Mouse (Mus musculus) kidney, adult 9 months (tissue): Measurements from ENCODE around the gene Morn4.

Experiments
- DNase-seq: peaks from one replicate; pipeline ENCODE4 v3.0.0; 2022

Gene Morn4

DNA sequence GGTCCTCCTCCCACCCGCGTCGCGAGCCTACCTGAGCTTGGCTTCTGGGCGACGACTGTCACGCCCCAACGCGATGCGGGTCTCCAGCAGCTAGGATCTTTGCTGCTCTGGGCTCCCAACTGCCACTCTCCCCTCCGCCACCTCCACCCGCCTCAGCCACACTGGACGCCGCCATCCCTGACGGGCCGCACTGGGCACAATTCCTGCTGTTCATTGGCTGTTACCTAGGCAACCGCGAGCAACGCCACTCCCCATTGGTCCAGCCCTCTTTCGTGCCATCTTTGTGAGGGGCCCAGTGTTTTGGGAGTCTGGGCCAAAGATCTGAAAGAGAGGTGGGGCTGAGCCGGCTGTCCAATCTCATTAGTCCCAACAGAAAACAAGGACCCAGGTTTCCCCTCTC is at the start of gene Morn4:
TSS of gene Morn4 (minus strand) at position 192 of the 400 bp plus-strand sequence.
- peak; percentile 93 for DNase-seq

DNA sequence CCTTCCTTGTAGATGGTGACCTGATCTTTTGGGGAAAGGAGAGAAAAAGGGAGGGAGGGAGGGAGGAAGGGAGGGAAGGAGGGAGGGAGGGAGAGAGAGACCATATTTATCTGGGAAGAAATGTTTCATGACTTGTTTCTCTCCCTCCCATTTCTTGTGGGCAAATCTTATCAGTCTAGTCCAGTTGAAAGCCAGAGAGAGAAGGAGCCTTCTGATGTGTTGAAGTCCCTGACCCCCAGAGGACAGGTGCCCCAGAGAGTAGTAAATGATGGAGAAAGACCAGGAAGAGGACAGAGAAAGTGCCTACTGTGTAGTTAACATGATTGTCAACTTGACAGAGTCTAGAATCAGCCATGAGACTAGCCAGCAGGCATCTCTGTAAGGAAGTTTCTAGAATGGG is 48.9 kb upstream of the Morn4 start:
- DNase-seq: no peak

- no peak for DNase-seq
These were observed 44.9 kb upstream of the Morn4 start for GRCm38 (mm10) chr19:42131101-42131500.

DNA sequence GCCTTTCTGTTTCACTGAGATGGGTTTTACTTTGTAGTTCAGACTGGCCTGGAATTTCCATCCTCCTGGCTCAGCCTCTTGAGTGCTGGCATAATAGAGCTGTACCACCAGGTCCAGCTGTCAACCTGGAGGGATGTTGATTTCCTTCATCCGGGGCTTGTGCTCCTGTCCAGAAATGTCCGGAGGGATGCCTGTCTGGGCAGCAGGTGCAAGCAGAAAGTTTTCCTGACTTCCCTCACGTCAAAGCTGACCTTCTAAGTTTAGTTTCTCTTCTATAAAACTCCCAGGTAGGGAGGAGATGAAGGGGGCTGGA is 44.1 kb upstream of the Morn4 start:
- DNase-seq: no peak

DNA sequence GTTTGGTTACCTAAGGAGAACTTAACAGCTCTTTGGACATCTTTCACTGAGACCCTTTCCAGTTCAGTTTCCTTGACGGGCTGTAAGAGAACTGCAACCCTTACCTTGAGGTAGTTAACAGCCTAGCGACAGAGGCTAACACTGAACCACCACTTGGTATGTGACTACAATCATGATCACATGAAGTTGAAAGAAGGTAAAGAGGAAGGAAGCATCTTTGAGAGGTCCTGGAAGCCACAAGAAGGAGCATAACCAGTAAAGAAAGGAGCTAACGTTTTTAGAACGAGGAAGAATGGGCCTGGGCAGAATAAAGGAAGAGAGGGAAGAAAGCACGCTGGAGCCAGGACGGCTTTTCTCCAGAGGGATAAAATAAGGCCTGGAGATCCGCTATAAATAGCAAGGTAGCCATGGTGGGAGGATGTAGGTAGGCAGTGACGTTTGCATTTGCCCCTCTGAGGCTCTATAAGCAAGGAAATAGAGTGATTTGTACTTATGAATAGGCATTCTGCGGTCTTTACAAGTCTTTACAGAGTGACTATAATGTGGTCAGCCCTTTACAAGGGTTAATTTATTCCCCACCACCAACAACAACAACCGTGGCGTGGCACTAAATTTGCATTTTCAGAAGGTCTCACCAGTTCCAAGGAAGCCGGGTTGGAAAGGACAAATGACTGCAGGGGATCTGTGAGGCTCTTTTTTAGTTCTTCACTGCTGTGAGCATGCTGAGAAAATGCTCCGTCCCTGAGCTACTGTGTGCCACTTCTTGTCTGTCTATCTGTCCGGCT is 43.5 kb upstream of the Morn4 start:
- DNase-seq: no peak

GRCm38 (mm10) chr19:42128787-42129508 is 42.8 kb upstream of the Morn4 start, which contains the start of gene Avpi1:
TSS of gene Avpi1 (minus strand) at chr19:42129059.
- DNase-seq: peak; percentile 100

- DNase-seq: peak; percentile 34
These were observed 42.0 kb upstream of the Morn4 start for GRCm38 (mm10) chr19:42128052-42128740.

GRCm38 (mm10) chr19:42127024-42127423 is 40.9 kb upstream of the Morn4 start:
- no peak for DNase-seq

DNA sequence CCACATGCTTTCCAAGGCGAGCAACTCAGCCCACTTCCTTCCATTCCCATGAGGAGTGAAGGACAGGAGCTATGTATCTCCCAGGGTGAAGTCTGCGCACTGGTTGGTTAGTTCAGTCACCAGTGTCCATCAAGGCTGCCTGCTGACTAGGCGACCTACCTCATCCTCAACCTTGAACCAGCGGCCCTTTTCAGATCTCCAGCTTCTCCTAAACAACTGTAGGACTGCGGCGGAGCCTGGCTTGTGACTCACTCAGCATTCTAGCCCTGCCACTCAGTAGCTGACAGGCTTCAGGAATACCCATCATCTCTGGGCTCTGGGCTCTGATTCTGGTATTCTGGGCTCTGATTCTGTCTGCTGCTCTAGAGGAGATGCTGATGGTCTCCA is 40.1 kb upstream of the Morn4 start:
- no peak for DNase-seq

DNA sequence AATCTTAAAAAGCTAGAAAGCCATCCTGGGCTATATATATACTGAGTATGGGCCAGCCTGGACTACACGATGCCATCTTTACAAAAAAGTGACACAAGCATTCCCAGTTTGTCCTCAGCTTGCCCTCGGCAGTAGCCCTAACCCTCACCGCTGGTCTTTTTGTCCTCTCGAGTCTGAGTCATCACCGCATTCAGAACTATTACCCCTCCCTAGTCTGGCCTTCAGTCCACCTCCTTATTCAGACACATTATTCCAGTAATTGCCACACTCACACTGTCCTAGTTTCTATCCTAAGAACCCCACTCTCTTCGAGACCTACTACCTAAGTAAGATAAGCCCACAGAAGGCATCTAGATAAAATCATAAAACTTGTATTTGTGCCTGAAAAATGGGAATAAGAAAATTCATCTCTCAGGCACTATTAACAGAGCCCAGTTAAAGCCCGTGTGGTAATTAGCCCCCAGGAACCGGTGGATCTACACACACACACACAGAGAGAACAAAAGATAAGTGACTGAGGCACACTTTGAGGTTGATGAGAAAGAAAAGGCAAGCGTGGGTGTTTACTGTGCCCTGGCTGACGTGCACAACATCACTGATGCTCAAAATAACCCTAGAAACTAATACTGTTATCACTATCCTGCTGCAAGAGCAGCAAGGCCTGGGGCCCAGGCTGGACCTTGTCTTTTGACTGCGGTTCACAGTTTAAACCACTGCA is 39.5 kb upstream of the Morn4 start:
- DNase-seq: no peak

GRCm38 (mm10) chr19:42124684-42125083 is 38.5 kb upstream of the Morn4 start:
- no peak for DNase-seq

- no peak for DNase-seq
These were observed 34.3 kb upstream of the Morn4 start for GRCm38 (mm10) chr19:42120451-42120850.

DNA sequence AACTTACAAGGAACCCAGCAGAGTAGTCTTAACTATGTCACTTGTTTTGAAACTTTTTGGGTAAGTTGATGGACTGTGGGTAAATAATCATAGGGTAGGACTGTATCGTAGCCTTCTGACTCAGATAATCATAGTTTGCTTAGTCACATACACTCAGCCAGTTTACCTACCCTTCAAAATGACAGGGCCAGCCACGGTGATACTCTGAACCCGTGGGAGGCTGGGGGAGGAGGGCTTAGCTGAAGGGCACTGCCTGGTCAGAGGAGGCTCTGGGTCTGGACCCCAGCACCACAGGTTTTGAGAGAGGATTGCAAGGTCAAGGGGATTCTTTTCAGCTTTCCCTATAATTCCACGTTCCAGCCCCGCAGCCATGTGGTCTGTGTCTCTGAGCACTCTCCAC is 32.4 kb upstream of the Morn4 start:
- DNase-seq: no peak

- DNase-seq: no peak
These were observed 32.0 kb upstream of the Morn4 start for GRCm38 (mm10) chr19:42118142-42118541.

GRCm38 (mm10) chr19:42115783-42116335 is 29.7 kb upstream of the Morn4 start:
- no peak for DNase-seq

DNA sequence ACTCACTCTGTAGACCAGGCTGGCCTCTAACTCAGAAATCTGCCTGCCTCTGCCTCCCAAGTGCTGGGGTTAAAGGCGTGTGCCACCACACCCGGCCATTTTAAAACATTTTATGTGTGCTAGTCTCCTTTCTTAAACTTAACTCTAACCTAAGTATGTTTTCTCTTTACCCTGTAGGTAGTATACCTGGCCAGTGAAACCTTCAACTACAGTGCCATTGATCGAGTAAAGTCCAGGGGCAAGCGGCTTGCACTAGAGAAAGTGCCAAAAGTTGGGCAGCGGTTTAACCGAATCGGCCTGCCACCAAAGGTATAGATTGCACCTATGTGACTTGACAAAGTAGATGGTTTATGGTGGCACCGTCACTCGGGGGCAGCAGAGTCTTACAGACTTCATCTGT is 18.5 kb upstream of the Morn4 start:
- no peak for DNase-seq

- no peak for DNase-seq
These were observed 13.2 kb upstream of the Morn4 start for GRCm38 (mm10) chr19:42099406-42099805.

- DNase-seq: no peak
These were observed 4.5 kb upstream of the Morn4 start for GRCm38 (mm10) chr19:42090637-42091141.

GRCm38 (mm10) chr19:42089748-42090595 is 3.8 kb upstream of the Morn4 start, which contains the start of gene Pi4k2a:
TSS of gene Pi4k2a (plus strand) at chr19:42090470.
- peak; percentile 100 for DNase-seq

DNA sequence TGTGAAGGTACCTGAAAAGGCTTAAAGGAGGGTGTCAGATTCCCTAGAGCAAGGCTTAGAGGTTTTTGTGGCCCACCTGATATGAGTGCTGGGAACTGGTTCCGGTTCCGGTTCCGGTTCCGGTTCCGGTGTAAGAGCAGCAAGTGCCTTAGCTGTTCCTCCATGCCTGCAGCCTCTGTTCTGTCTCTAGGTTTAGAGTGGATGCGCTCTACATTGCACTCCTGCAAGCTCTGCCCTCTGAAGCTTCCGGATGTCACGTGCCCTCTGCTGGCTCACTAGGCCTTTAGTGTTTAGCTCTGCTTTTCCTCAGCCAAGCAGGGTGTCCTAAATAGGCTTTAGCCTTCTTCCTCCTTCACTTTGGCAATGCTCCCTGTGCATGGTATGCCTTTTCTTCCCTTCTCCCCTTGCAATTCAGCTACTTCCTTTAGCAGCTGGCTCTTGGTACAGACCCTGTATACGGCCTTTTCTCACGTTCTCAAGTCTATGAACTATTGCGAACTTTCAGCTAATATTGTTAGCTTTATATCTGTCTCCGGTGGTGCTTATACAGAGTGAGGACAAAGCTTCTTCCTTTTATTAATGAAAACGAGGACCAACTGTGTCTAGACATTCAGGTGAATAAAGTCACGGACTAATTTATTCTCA is 3.1 kb upstream of the Morn4 start:
- DNase-seq: peak; percentile 74

- DNase-seq: no peak
These were observed 467 bp downstream of the Morn4 start for GRCm38 (mm10) chr19:42085690-42086089.
